Mouse (Mus musculus): ENCODE measurements around the gene Enpp7. TPM values are rescaled to one million over a fixed set of nuclear protein-coding genes. Genes with fewer than 3 reads are reported as not detected.

Gene Enpp7
- total RNA-seq, 2 experiments from 2014 or later, result not detected

- no peak for ATAC-seq (replicated peaks; ENCODE audit: low FRiP score, low TSS enrichment, poor library complexity, severe bottlenecking)
These were observed 4.8 kb downstream of the Enpp7 start for GRCm38 (mm10) chr11:118992781-118993180.

- no peak for ATAC-seq (replicated peaks; ENCODE audit: low FRiP score, low TSS enrichment, poor library complexity, severe bottlenecking)
These were observed 7.5 kb downstream of the Enpp7 start for GRCm38 (mm10) chr11:118995448-118995847.

- no peak for ATAC-seq (replicated peaks; ENCODE audit: low FRiP score, low TSS enrichment, poor library complexity, severe bottlenecking)
These were observed 9.2 kb downstream of the Enpp7 start for GRCm38 (mm10) chr11:118997182-118997581.

GRCm38 (mm10) chr11:118998540-118999265, 10.7 kb downstream of the Enpp7 start:
- peak; percentile 77 for ATAC-seq (replicated peaks; ENCODE audit: low FRiP score, low TSS enrichment, poor library complexity, severe bottlenecking)

GRCm38 (mm10) chr11:118999361-118999804, 11.4 kb downstream of the Enpp7 start:
- no peak for ATAC-seq (replicated peaks; ENCODE audit: low FRiP score, low TSS enrichment, poor library complexity, severe bottlenecking)

- no peak for ATAC-seq (replicated peaks; ENCODE audit: low FRiP score, low TSS enrichment, poor library complexity, severe bottlenecking)
These were observed 12.9 kb downstream of the Enpp7 start for GRCm38 (mm10) chr11:119000877-119001276.

- no peak for ATAC-seq (replicated peaks; ENCODE audit: low FRiP score, low TSS enrichment, poor library complexity, severe bottlenecking)
These were observed 13.6 kb downstream of the Enpp7 start for GRCm38 (mm10) chr11:119001493-119002128.

- no peak for ATAC-seq (replicated peaks; ENCODE audit: low FRiP score, low TSS enrichment, poor library complexity, severe bottlenecking)
These were observed 17.7 kb downstream of the Enpp7 start for GRCm38 (mm10) chr11:119005547-119006275.

GRCm38 (mm10) chr11:119006462-119006861, 18.5 kb downstream of the Enpp7 start:
- no peak for ATAC-seq (replicated peaks; ENCODE audit: low FRiP score, low TSS enrichment, poor library complexity, severe bottlenecking)

- ATAC-seq (replicated peaks; ENCODE audit: low FRiP score, low TSS enrichment, poor library complexity, severe bottlenecking), result no peak
These were observed 19.8 kb downstream of the Enpp7 start for GRCm38 (mm10) chr11:119007461-119008456.

- no peak for ATAC-seq (replicated peaks; ENCODE audit: low FRiP score, low TSS enrichment, poor library complexity, severe bottlenecking)
These were observed 26.5 kb downstream of the Enpp7 start for GRCm38 (mm10) chr11:119014455-119014854.

- no peak for ATAC-seq (replicated peaks; ENCODE audit: low FRiP score, low TSS enrichment, poor library complexity, severe bottlenecking)
These were observed 29.5 kb downstream of the Enpp7 start for GRCm38 (mm10) chr11:119017506-119017905.

- ATAC-seq (replicated peaks; ENCODE audit: low FRiP score, low TSS enrichment, poor library complexity, severe bottlenecking), result no peak
These were observed 33.2 kb downstream of the Enpp7 start for GRCm38 (mm10) chr11:119021180-119021579.

- ATAC-seq (replicated peaks; ENCODE audit: low FRiP score, low TSS enrichment, poor library complexity, severe bottlenecking), result no peak
These were observed 34.3 kb downstream of the Enpp7 start for GRCm38 (mm10) chr11:119022068-119022894.

- peak; percentile 69 for ATAC-seq (replicated peaks; ENCODE audit: low FRiP score, low TSS enrichment, poor library complexity, severe bottlenecking)
These were observed 35.1 kb downstream of the Enpp7 start, which contains the start of gene Cbx2 for GRCm38 (mm10) chr11:119022895-119023615. Cbx2 (plus strand) TSS chr11:119022962.

GRCm38 (mm10) chr11:119023616-119023980, 35.6 kb downstream of the Enpp7 start:
- no peak for ATAC-seq (replicated peaks; ENCODE audit: low FRiP score, low TSS enrichment, poor library complexity, severe bottlenecking)

- ATAC-seq (replicated peaks; ENCODE audit: low FRiP score, low TSS enrichment, poor library complexity, severe bottlenecking), result 0 out of 2 replicates have a peak, but pooled peaks have one; percentile 4
These were observed 36.3 kb downstream of the Enpp7 start for GRCm38 (mm10) chr11:119024260-119024659.

- no peak for ATAC-seq (replicated peaks; ENCODE audit: low FRiP score, low TSS enrichment, poor library complexity, severe bottlenecking)
These were observed 38.2 kb downstream of the Enpp7 start for GRCm38 (mm10) chr11:119026203-119026602.

Measured in megakaryocyte-erythroid progenitor cell, adult 5-6 weeks (primary cell).